Mouse (Mus musculus): ENCODE results near the gene Wipf3. TPM values are rescaled to one million over a fixed set of nuclear protein-coding genes. Genes with fewer than 3 reads are reported as not detected.

The Wipf3 gene
- total RNA-seq (2021) (1 to 10 TPM; 1.3 to 2.0 TPM), polyA plus RNA-seq (2012; rRNA removed) (0.65 and 0.69 TPM in 2 replicates)
- long read RNA-seq, partial matches to known transcripts: 1 of 1 reads
- long read RNA-seq, other reads (novel, unspliced or antisense): 0 of 1 reads

GRCm38 (mm10) chr6:54429447-54430194 lies at the start of gene Wipf3:
Gene Wipf3 (plus strand): TSS chr6:54429603.
- peak; percentile 85 for DNase-seq

- DNase-seq: no peak
Measured at GRCm38 (mm10) chr6:54382636-54383035, 46.8 kb upstream of the Wipf3 start.

- DNase-seq: no peak
Measured at GRCm38 (mm10) chr6:54383893-54384524, 45.4 kb upstream of the Wipf3 start.

GRCm38 (mm10) chr6:54384777-54385176 lies 44.6 kb upstream of the Wipf3 start:
- DNase-seq: no peak

- DNase-seq: no peak
Measured at GRCm38 (mm10) chr6:54386429-54386828, 43.0 kb upstream of the Wipf3 start.

GRCm38 (mm10) chr6:54387044-54387443 lies 42.4 kb upstream of the Wipf3 start:
- DNase-seq: no peak

GRCm38 (mm10) chr6:54387751-54388150 lies 41.7 kb upstream of the Wipf3 start:
- DNase-seq: no peak

GRCm38 (mm10) chr6:54388690-54389275 lies 40.6 kb upstream of the Wipf3 start:
- DNase-seq: peak; percentile 15

- no peak for DNase-seq
Measured at GRCm38 (mm10) chr6:54391765-54392164, 37.6 kb upstream of the Wipf3 start.

- no peak for DNase-seq
Measured at GRCm38 (mm10) chr6:54393886-54394285, 35.5 kb upstream of the Wipf3 start.

- DNase-seq: no peak
Measured at GRCm38 (mm10) chr6:54399194-54399923, 30.0 kb upstream of the Wipf3 start.

- DNase-seq: no peak
Measured at GRCm38 (mm10) chr6:54401503-54401902, 27.9 kb upstream of the Wipf3 start.

- DNase-seq: no peak
Measured at GRCm38 (mm10) chr6:54404916-54405315, 24.5 kb upstream of the Wipf3 start.

GRCm38 (mm10) chr6:54406116-54406515 lies 23.3 kb upstream of the Wipf3 start:
- no peak for DNase-seq

GRCm38 (mm10) chr6:54409271-54409670 lies 20.1 kb upstream of the Wipf3 start:
- peak; percentile 37 for DNase-seq

GRCm38 (mm10) chr6:54410451-54410850 lies 19.0 kb upstream of the Wipf3 start:
- DNase-seq: no peak

GRCm38 (mm10) chr6:54411591-54411990 lies 17.8 kb upstream of the Wipf3 start:
- no peak for DNase-seq

- DNase-seq: peak; percentile 15
Measured at GRCm38 (mm10) chr6:54412879-54413278, 16.5 kb upstream of the Wipf3 start.

- DNase-seq: no peak
Measured at GRCm38 (mm10) chr6:54425230-54425629, 4.2 kb upstream of the Wipf3 start.

- DNase-seq: no peak
Measured at GRCm38 (mm10) chr6:54428850-54429446, 455 bp upstream of the Wipf3 start.

- no peak for DNase-seq
Measured at GRCm38 (mm10) chr6:54430221-54430620, 818 bp downstream of the Wipf3 start.

- DNase-seq: no peak
Measured at GRCm38 (mm10) chr6:54431761-54432160, 2.4 kb downstream of the Wipf3 start.
